Mouse (Mus musculus): ENCODE results near the gene Lsm4. TPM values are rescaled to one million over a fixed set of nuclear protein-coding genes. Genes with fewer than 3 reads are reported as not detected.

Gene Lsm4
- polyA plus RNA-seq, 1 experiment, result 148 TPM

GRCm38 (mm10) chr8:70711041-70711440, 38.0 kb downstream of the Lsm4 start:
- no peaks in the 10 kb centered on the region; the same call in 1 of the 2 replicates for H3K4me1 ChIP-seq (ENCODE audit: control insufficient read depth, insufficient read depth, low read length)
- no peaks in the 10 kb centered on the region for H3K36me3 ChIP-seq (ENCODE audit: control insufficient read depth, insufficient read depth, low read length)
- H3K27me3 ChIP-seq (ENCODE audit: control insufficient read depth, insufficient read depth, low read length), result no peaks in the 10 kb centered on the region
- H3K4me3 ChIP-seq (ENCODE audit: control insufficient read depth, low read depth, low read length), result no peak overlapping the region
- no peak overlapping the region for H3K27ac ChIP-seq (ENCODE audit: control insufficient read depth, insufficient read depth, low read depth, low read length)
- no peak for TF ChIP-seq CTCF (IDR thresholded peaks at IDR 0.05; ENCODE audit: control insufficient read depth, insufficient read depth, insufficient replicate concordance, low read depth, low read length)

- no peaks in the 10 kb centered on the region; the same call in 1 of the 2 replicates for H3K4me1 ChIP-seq (ENCODE audit: control insufficient read depth, insufficient read depth, low read length)
- H3K36me3 ChIP-seq (ENCODE audit: control insufficient read depth, insufficient read depth, low read length), result no peaks in the 10 kb centered on the region
- no peak overlapping the region for H3K27ac ChIP-seq (ENCODE audit: control insufficient read depth, insufficient read depth, low read depth, low read length)
- TF ChIP-seq CTCF (IDR thresholded peaks at IDR 0.05; ENCODE audit: control insufficient read depth, insufficient read depth, insufficient replicate concordance, low read depth, low read length), result no peak
- no peak for TF ChIP-seq POLR2A (IDR thresholded peaks at IDR 0.05; ENCODE audit: control insufficient read depth, low read depth, low read length)
- H3K4me3 ChIP-seq (ENCODE audit: control insufficient read depth, low read depth, low read length), result no peak overlapping the region
- H3K27me3 ChIP-seq (ENCODE audit: control insufficient read depth, insufficient read depth, low read length), result no peaks in the 10 kb centered on the region
Observed at GRCm38 (mm10) chr8:70713991-70714390, 40.9 kb downstream of the Lsm4 start.

GRCm38 (mm10) chr8:70715086-70715485, 42.0 kb downstream of the Lsm4 start:
- no peaks in the 10 kb centered on the region; the same call in 1 of the 2 replicates for H3K4me1 ChIP-seq (ENCODE audit: control insufficient read depth, insufficient read depth, low read length)
- no peaks in the 10 kb centered on the region for H3K27me3 ChIP-seq (ENCODE audit: control insufficient read depth, insufficient read depth, low read length)
- H3K4me3 ChIP-seq (ENCODE audit: control insufficient read depth, low read depth, low read length), result no peak overlapping the region
- H3K36me3 ChIP-seq (ENCODE audit: control insufficient read depth, insufficient read depth, low read length), result no peaks in the 10 kb centered on the region
- no peak for TF ChIP-seq CTCF (IDR thresholded peaks at IDR 0.05; ENCODE audit: control insufficient read depth, insufficient read depth, insufficient replicate concordance, low read depth, low read length)
- TF ChIP-seq POLR2A (IDR thresholded peaks at IDR 0.05; ENCODE audit: control insufficient read depth, low read depth, low read length), result no peak
- no peak overlapping the region for H3K27ac ChIP-seq (ENCODE audit: control insufficient read depth, insufficient read depth, low read depth, low read length)

GRCm38 (mm10) chr8:70716521-70717400, 43.7 kb downstream of the Lsm4 start:
- no peaks in the 10 kb centered on the region; the same call in 1 of the 2 replicates for H3K4me1 ChIP-seq (ENCODE audit: control insufficient read depth, insufficient read depth, low read length)
- H3K27ac ChIP-seq (ENCODE audit: control insufficient read depth, insufficient read depth, low read depth, low read length), result no peak overlapping the region
- H3K4me3 ChIP-seq (ENCODE audit: control insufficient read depth, low read depth, low read length), result no peak overlapping the region
- H3K36me3 ChIP-seq (ENCODE audit: control insufficient read depth, insufficient read depth, low read length), result no peaks in the 10 kb centered on the region
- TF ChIP-seq CTCF (IDR thresholded peaks at IDR 0.05; ENCODE audit: control insufficient read depth, insufficient read depth, insufficient replicate concordance, low read depth, low read length) (no peak), POLR2A (IDR thresholded peaks at IDR 0.05; ENCODE audit: control insufficient read depth, low read depth, low read length) (peak; percentile 29; the same call in 1 of the 2 replicates)
- no peaks in the 10 kb centered on the region for H3K27me3 ChIP-seq (ENCODE audit: control insufficient read depth, insufficient read depth, low read length)

GRCm38 (mm10) chr8:70718297-70718696, 45.2 kb downstream of the Lsm4 start, which contains the start of gene Gm3336:
TSS of gene Gm3336 (plus strand) at chr8:70718543.
- H3K36me3 ChIP-seq (ENCODE audit: control insufficient read depth, insufficient read depth, low read length), result no peaks in the 10 kb centered on the region
- H3K27ac ChIP-seq (ENCODE audit: control insufficient read depth, insufficient read depth, low read depth, low read length), result no peak within 1 kb of the TSS
- H3K4me1 ChIP-seq (ENCODE audit: control insufficient read depth, insufficient read depth, low read length), result no peaks in the 10 kb centered on the region; the same call in 1 of the 2 replicates
- H3K4me3 ChIP-seq (ENCODE audit: control insufficient read depth, low read depth, low read length), result no peak within 1 kb of the TSS
- peak; percentile 83 for TF ChIP-seq CTCF (IDR thresholded peaks at IDR 0.05; ENCODE audit: control insufficient read depth, insufficient read depth, insufficient replicate concordance, low read depth, low read length)
- TF ChIP-seq POLR2A (IDR thresholded peaks at IDR 0.05; ENCODE audit: control insufficient read depth, low read depth, low read length), result no peak
- H3K27me3 ChIP-seq (ENCODE audit: control insufficient read depth, insufficient read depth, low read length), result no peaks in the 10 kb centered on the region

GRCm38 (mm10) chr8:70719796-70720270, 46.8 kb downstream of the Lsm4 start:
- no peak for TF ChIP-seq CTCF (IDR thresholded peaks at IDR 0.05; ENCODE audit: control insufficient read depth, insufficient read depth, insufficient replicate concordance, low read depth, low read length)
- TF ChIP-seq POLR2A (IDR thresholded peaks at IDR 0.05; ENCODE audit: control insufficient read depth, low read depth, low read length), result no peak
- Histone ChIP-seq H3K27ac (ENCODE audit: control insufficient read depth, insufficient read depth, low read depth, low read length) (no peak overlapping the region), H3K27me3 (ENCODE audit: control insufficient read depth, insufficient read depth, low read length) (no peaks in the 10 kb centered on the region), H3K36me3 (ENCODE audit: control insufficient read depth, insufficient read depth, low read length) (no peaks in the 10 kb centered on the region), H3K4me1 (ENCODE audit: control insufficient read depth, insufficient read depth, low read length) (no peaks in the 10 kb centered on the region; the same call in 1 of the 2 replicates), H3K4me3 (ENCODE audit: control insufficient read depth, low read depth, low read length) (no peak overlapping the region)

- TF ChIP-seq POLR2A (IDR thresholded peaks at IDR 0.05; ENCODE audit: control insufficient read depth, low read depth, low read length) (no peak), CTCF (IDR thresholded peaks at IDR 0.05; ENCODE audit: control insufficient read depth, insufficient read depth, insufficient replicate concordance, low read depth, low read length) (peak; percentile 87; the same call in 1 of the 2 replicates)
- Histone ChIP-seq H3K4me1 (ENCODE audit: control insufficient read depth, insufficient read depth, low read length) (no peaks in the 10 kb centered on the region; the same call in 1 of the 2 replicates), H3K27me3 (ENCODE audit: control insufficient read depth, insufficient read depth, low read length) (no peaks in the 10 kb centered on the region), H3K27ac (ENCODE audit: control insufficient read depth, insufficient read depth, low read depth, low read length) (no peak overlapping the region), H3K4me3 (ENCODE audit: control insufficient read depth, low read depth, low read length) (no peak overlapping the region), H3K36me3 (ENCODE audit: control insufficient read depth, insufficient read depth, low read length) (no peaks in the 10 kb centered on the region)
Observed at GRCm38 (mm10) chr8:70720739-70721138, 47.7 kb downstream of the Lsm4 start.

Data from testis, adult 2 months (tissue).